Mouse (Mus musculus): Measurements from ENCODE around the gene Pax3. TPM values are rescaled to one million over a fixed set of nuclear protein-coding genes. Genes with fewer than 3 reads are reported as not detected.

Pax3 gene
- polyA plus RNA-seq, 1 experiment from 2014 or later = 38.1 TPM

DNA sequence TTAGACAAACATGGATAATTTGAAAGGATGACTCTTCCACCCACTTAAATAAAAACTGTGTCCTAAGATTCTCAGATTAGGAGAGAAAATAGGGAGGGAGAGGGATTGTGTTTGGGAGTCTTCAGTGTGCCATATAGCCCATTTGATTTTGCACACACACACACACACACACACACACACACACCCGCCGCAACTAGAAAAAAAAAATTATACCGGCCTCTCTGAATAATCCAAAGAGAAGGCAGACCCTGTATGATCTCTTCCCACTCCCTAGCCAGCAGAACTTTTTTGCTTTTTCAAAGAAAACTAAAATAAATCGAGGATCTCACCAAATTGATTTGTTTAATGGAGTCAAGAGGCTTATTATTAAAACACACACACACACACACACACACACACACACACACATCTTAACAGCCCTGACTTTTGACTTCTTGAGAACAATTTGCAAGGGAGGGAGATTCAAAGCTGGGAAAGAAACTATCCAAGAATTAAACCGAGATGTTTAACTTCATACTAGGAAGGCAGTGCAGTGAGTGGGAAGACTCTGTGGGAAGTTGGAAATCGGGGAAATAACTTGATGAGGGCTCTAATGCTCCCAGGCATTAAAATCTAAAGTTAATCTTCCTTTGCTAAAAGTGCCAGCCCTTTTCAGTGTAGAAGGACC lies 2.4 kb downstream of the Pax3 start:
- DNase-seq (ENCODE audit: low spot score, missing footprints) (peak; percentile 93), ATAC-seq (ENCODE audit: low FRiP score) (no peak)
- no peaks in the 10 kb centered on the region; the same call in 1 of the 2 replicates for H3K36me3 ChIP-seq (ENCODE audit: control insufficient read depth, insufficient read depth, low read length)
- peaks cover 70% of the 10 kb centered on the region for H3K27me3 ChIP-seq (ENCODE audit: control insufficient read depth, insufficient read depth, low read length)
- peak overlapping the region; percentile 85 for H3K9ac ChIP-seq (ENCODE audit: low read length)
- WGBS = 3% methylated on average over 6 of the region's 6 CpGs
- H3K27ac ChIP-seq (ENCODE audit: low read depth, low read length) = no peak overlapping the region
- peak overlapping the region; percentile 72 for H3K4me2 ChIP-seq
- peaks cover 30% of the 10 kb centered on the region for H3K4me1 ChIP-seq (ENCODE audit: control insufficient read depth, insufficient read depth, low read length)
- no peaks in the 10 kb centered on the region for H3K9me3 ChIP-seq (ENCODE audit: control insufficient read depth, low read length)
- H3K4me3 ChIP-seq (ENCODE audit: low read depth, low read length) = peak overlapping the region; percentile 71

DNA sequence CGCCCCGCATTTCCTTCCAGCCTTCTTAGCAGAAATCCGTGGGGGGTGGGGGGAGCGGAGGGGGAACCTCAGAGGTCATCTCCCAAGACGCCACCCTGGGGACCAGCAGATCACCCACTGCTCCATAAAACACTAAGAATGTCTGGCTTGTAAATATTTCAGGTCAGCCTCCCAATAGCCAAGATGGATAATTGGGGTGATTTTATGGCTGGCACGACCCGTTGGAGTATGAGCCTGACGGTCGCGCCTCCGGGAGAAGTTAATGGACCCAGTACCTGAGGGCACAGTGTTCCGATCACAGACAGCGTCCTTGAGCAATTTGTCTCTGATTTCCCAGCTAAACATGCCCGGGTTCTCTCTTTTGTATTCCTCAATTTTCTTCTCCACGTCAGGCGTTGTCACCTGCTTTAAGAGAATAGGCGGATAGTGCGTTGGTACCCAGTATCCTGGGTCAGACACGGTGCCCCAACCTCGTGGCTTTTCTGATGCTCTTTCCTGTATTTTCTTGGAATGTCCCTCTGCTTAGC lies 3.4 kb downstream of the Pax3 start:
- peak overlapping the region; percentile 72 for H3K4me2 ChIP-seq
- DNase-seq (ENCODE audit: low spot score, missing footprints) (peak; percentile 96), ATAC-seq (ENCODE audit: low FRiP score) (no peak)
- H3K9me3 ChIP-seq (ENCODE audit: control insufficient read depth, low read length) = no peaks in the 10 kb centered on the region
- H3K9ac ChIP-seq (ENCODE audit: low read length) = peak overlapping the region; percentile 85
- no peaks in the 10 kb centered on the region; the same call in 1 of the 2 replicates for H3K36me3 ChIP-seq (ENCODE audit: control insufficient read depth, insufficient read depth, low read length)
- peaks cover 20% of the 10 kb centered on the region for H3K4me1 ChIP-seq (ENCODE audit: control insufficient read depth, insufficient read depth, low read length)
- H3K4me3 ChIP-seq (ENCODE audit: low read depth, low read length) = peak overlapping the region; percentile 71
- no peak overlapping the region; the same call in 1 of the 2 replicates for H3K27ac ChIP-seq (ENCODE audit: low read depth, low read length)
- peaks cover 65% of the 10 kb centered on the region for H3K27me3 ChIP-seq (ENCODE audit: control insufficient read depth, insufficient read depth, low read length)
- WGBS = 2% methylated on average over 20 of the region's 20 CpGs

DNA sequence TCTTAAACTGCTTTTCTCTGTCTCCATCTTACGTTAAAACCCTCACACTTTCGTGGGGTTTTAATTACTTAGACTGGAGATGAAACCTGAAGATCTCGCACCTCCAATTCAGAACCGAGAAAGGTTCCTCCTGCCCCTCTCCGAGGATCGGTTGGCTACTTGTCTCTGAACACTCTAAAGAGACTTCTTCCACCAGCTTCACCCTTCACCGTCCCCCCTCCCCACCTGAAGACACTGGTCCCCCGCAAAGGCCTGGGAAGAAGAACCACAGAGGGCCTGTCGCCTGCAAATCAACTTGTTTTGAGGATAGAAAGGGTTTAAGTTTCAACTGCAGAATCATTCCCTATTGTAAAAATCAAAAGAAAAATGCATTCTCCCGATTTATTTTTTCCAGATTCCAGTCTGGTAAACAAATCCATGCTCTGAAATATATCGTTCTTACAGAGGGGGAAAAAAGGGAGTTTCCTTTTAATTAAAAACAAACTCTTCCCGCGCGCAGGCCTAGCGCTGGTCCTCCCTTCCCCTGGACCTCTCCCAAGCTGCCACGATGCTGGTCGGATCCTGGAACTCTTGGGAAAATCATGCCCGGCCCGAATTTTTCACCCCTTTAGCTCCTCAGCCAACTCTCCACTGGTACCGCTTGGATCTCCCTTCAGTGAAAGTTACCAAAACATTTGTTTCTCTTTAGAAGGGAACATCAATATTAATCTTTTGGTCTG lies 4.0 kb downstream of the Pax3 start:
- peak overlapping the region; percentile 85 for H3K9ac ChIP-seq (ENCODE audit: low read length)
- no peaks in the 10 kb centered on the region; the same call in 1 of the 2 replicates for H3K36me3 ChIP-seq (ENCODE audit: control insufficient read depth, insufficient read depth, low read length)
- peak overlapping the region; percentile 71 for H3K4me3 ChIP-seq (ENCODE audit: low read depth, low read length)
- 1% methylated on average over 20 of the region's 20 CpGs for WGBS
- peaks cover 65% of the 10 kb centered on the region for H3K27me3 ChIP-seq (ENCODE audit: control insufficient read depth, insufficient read depth, low read length)
- peaks cover 19% of the 10 kb centered on the region for H3K4me1 ChIP-seq (ENCODE audit: control insufficient read depth, insufficient read depth, low read length)
- peak overlapping the region; percentile 72 for H3K4me2 ChIP-seq
- peak; percentile 96 for DNase-seq (ENCODE audit: low spot score, missing footprints)
- H3K9me3 ChIP-seq (ENCODE audit: control insufficient read depth, low read length) = no peaks in the 10 kb centered on the region
- no peak for ATAC-seq (ENCODE audit: low FRiP score)
- peak overlapping the region; percentile 91 for H3K27ac ChIP-seq (ENCODE audit: low read depth, low read length)

DNA sequence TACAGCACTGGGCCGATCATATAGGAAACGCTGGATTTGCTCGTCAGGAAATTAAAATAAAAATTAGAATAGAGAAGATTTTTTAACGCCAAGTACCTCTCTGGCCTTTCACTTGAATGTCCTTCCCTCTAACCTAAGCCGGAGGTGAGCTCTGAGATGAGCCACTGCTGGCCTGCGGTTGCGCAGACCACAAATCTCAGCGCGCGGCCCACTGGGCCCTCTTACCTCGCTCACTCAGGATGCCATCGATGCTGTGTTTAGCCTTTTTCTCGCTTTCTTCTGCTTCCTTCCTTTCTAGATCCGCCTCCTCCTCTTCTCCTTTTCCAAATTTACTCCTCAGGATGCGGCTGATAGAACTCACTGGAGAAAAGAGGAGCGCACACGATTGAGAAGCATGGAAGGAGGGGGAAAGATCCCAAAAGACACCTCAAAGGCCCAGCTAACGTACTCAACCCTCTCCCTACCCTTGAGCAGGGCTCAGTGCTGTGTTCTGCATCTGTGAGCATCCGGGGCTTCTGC lies 4.7 kb downstream of the Pax3 start:
- Histone ChIP-seq H3K4me3 (ENCODE audit: low read depth, low read length) (peak overlapping the region; percentile 71), H3K27ac (ENCODE audit: low read depth, low read length) (peak overlapping the region; percentile 91), H3K9me3 (ENCODE audit: control insufficient read depth, low read length) (no peaks in the 10 kb centered on the region), H3K4me1 (ENCODE audit: control insufficient read depth, insufficient read depth, low read length) (peaks cover 21% of the 10 kb centered on the region), H3K27me3 (ENCODE audit: control insufficient read depth, insufficient read depth, low read length) (peaks cover 65% of the 10 kb centered on the region), H3K9ac (ENCODE audit: low read length) (peak overlapping the region; percentile 85), H3K4me2 (peak overlapping the region; percentile 72), H3K36me3 (ENCODE audit: control insufficient read depth, insufficient read depth, low read length) (no peaks in the 10 kb centered on the region; the same call in 1 of the 2 replicates)
- ATAC-seq (ENCODE audit: low FRiP score) (no peak), DNase-seq (ENCODE audit: low spot score, missing footprints) (peak; percentile 96)
- WGBS = 5% methylated on average over 19 of the region's 19 CpGs

DNA sequence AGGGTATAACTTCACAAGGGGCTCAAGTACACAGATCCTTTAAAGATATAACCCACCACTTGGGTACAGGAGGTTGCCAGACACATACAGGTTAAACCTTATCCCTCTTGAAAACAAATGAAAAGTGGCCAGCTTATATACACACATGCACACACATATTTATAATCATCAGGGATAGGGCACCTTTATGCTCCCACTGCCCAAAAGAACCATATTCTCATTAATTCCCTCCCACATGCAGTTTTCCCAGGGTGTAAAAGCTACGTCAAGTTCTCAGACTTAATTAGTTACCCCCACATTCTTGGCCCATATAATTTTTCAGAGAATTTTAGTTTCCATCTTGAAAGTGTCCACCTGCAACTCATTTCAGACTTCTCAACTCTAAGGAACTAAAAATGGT lies 5.2 kb downstream of the Pax3 start:
- Histone ChIP-seq H3K9me3 (ENCODE audit: control insufficient read depth, low read length) (no peaks in the 10 kb centered on the region), H3K9ac (ENCODE audit: low read length) (peak overlapping the region; percentile 85), H3K4me3 (ENCODE audit: low read depth, low read length) (peak overlapping the region; percentile 71), H3K4me1 (ENCODE audit: control insufficient read depth, insufficient read depth, low read length) (peaks cover 19% of the 10 kb centered on the region), H3K4me2 (peak overlapping the region; percentile 72), H3K36me3 (ENCODE audit: control insufficient read depth, insufficient read depth, low read length) (no peaks in the 10 kb centered on the region; the same call in 1 of the 2 replicates), H3K27me3 (ENCODE audit: control insufficient read depth, insufficient read depth, low read length) (peaks cover 64% of the 10 kb centered on the region), H3K27ac (ENCODE audit: low read depth, low read length) (peak overlapping the region; percentile 91)
- ATAC-seq (ENCODE audit: low FRiP score) (no peak), DNase-seq (ENCODE audit: low spot score, missing footprints) (peak; percentile 94)
- WGBS = 16% methylated on average over 1 of the region's 1 CpGs

DNA sequence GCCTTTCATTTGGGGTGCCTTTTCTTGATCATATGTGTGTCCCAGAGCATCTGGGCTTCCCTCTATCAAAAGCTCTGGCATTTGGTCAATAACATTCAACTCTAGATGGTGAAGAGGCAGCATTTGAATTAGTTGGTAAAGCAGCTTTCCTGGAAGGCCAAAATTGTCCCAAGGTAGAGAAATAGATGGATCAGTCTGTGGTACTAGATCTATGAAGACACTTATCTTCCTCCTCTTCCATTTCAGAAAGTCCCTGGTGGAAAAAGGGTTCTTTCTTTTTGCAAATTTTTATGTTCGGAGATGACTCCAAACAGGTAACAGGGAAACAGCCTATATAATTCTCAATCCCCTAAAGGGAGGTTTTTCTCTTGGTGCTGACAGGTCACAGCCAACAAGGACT lies 5.6 kb downstream of the Pax3 start:
- Histone ChIP-seq H3K4me1 (ENCODE audit: control insufficient read depth, insufficient read depth, low read length) (peaks cover 19% of the 10 kb centered on the region), H3K36me3 (ENCODE audit: control insufficient read depth, insufficient read depth, low read length) (no peaks in the 10 kb centered on the region; the same call in 1 of the 2 replicates), H3K4me3 (ENCODE audit: low read depth, low read length) (peak overlapping the region; percentile 71), H3K27ac (ENCODE audit: low read depth, low read length) (peak overlapping the region; percentile 91), H3K9ac (ENCODE audit: low read length) (peak overlapping the region; percentile 85), H3K27me3 (ENCODE audit: control insufficient read depth, insufficient read depth, low read length) (peaks cover 63% of the 10 kb centered on the region), H3K4me2 (peak overlapping the region; percentile 72), H3K9me3 (ENCODE audit: control insufficient read depth, low read length) (no peaks in the 10 kb centered on the region)
- peak; percentile 93 for DNase-seq (ENCODE audit: low spot score, missing footprints)
- WGBS = 61% methylated on average over 1 of the region's 1 CpGs
- ATAC-seq (ENCODE audit: low FRiP score) = no peak

DNA sequence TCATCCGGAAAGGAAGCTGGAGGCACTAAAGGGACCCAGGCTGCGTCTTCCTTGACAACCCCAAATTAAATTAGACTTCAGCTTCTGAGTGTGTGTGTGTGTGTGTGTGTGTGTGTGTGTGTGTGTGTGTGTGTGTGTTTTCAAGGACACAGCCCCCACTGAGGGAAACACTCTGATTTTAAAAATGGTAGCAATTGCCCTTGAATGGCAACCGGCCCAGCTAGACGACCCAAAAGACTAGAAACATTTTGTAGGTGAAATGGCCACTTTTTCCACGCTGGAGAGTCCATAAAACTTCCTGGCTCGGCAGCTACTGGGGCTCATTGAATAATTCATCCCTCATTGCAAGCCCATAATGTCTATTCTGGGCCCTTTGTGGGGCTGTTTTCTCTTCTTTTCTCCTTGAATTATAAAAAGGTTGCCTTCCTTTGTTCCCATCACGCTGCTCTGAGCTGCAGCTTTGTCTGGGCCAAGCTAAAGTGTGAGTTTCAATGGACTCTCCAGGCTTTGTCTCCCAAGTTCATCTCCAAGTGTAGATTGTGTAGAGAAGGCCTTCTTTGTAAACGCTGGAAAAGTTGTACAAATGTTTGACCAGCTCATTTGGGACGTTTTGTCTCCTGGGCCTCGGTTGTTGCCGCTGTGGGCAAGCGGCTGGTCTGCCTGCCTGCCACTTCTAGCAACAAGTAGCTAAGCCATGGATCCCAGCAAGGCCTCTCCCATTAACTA lies 6.4 kb downstream of the Pax3 start:
- peaks cover 21% of the 10 kb centered on the region for H3K4me1 ChIP-seq (ENCODE audit: control insufficient read depth, insufficient read depth, low read length)
- peak overlapping the region; percentile 91 for H3K27ac ChIP-seq (ENCODE audit: low read depth, low read length)
- peak overlapping the region; percentile 72 for H3K4me2 ChIP-seq
- no peaks in the 10 kb centered on the region; the same call in 1 of the 2 replicates for H3K36me3 ChIP-seq (ENCODE audit: control insufficient read depth, insufficient read depth, low read length)
- 1% methylated on average over 12 of the region's 12 CpGs for WGBS
- peaks cover 61% of the 10 kb centered on the region for H3K27me3 ChIP-seq (ENCODE audit: control insufficient read depth, insufficient read depth, low read length)
- peak overlapping the region; percentile 71 for H3K4me3 ChIP-seq (ENCODE audit: low read depth, low read length)
- no peaks in the 10 kb centered on the region for H3K9me3 ChIP-seq (ENCODE audit: control insufficient read depth, low read length)
- H3K9ac ChIP-seq (ENCODE audit: low read length) = peak overlapping the region; percentile 85
- ATAC-seq (ENCODE audit: low FRiP score) (peak; percentile 80), DNase-seq (ENCODE audit: low spot score, missing footprints) (peak; percentile 96)

DNA sequence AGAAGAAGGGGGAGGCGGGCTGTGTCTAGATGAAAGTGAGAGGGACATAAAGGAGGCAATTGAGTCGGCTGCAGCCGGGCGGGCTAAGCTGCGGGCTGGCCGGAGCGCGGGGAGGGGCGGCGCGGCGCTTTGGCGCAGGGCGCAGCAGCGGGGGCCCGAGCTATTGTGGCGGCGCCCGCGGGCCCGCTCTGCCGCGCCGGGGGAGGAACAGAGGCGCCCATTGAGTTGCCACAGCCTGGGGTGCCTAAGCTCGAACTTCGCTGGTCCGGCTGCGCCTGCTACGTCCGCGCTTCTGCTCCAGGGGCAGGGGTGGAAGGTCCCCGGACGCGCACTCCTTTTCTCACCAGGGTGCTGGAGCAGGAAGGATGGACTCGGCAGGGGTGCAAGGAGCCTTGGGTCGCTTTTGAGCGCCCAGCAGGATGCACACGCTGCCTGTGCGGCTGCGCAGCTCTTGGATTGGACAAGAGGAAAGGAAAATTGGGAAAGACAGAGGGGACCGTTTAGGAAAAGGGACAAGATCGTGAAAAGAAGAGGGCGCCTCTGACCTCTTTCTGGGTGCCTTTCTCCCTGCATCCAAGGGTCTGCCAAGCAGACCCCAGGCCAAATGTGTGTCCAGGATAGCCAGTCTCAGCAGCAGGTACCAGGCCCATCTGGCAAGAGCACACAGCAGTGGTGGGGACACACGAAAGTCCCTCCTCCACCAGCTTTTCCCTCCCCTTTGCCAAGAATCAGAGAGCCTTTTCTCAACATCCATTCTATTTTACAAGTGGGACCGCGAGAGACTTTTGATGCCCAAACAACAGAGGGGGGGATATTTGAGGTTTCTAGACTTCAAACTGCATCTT lies 7.2 kb downstream of the Pax3 start:
- WGBS = under 1% methylated on average over 47 of the region's 47 CpGs
- peak; percentile 88 for ATAC-seq (ENCODE audit: low FRiP score)
- no peaks in the 10 kb centered on the region; the same call in 1 of the 2 replicates for H3K36me3 ChIP-seq (ENCODE audit: control insufficient read depth, insufficient read depth, low read length)
- peak overlapping the region; percentile 71 for H3K4me3 ChIP-seq (ENCODE audit: low read depth, low read length)
- H3K4me1 ChIP-seq (ENCODE audit: control insufficient read depth, insufficient read depth, low read length) = peaks cover 23% of the 10 kb centered on the region
- peak overlapping the region; percentile 91 for H3K27ac ChIP-seq (ENCODE audit: low read depth, low read length)
- H3K4me2 ChIP-seq = peak overlapping the region; percentile 72
- peak; percentile 96 for DNase-seq (ENCODE audit: low spot score, missing footprints)
- peaks cover 64% of the 10 kb centered on the region for H3K27me3 ChIP-seq (ENCODE audit: control insufficient read depth, insufficient read depth, low read length)
- no peaks in the 10 kb centered on the region for H3K9me3 ChIP-seq (ENCODE audit: control insufficient read depth, low read length)
- H3K9ac ChIP-seq (ENCODE audit: low read length) = peak overlapping the region; percentile 85
